Mouse (Mus musculus) MEL (cell line): ENCODE results near the gene Tmem44. TPM values are rescaled to one million over a fixed set of nuclear protein-coding genes. Genes with fewer than 3 reads are reported as not detected.
A peak's percentile ranks its signal among the peaks of the same experiment; 100 is the strongest.

Experiments used
- DNase-seq: peaks from one replicate; pipeline ENCODE4 v3.0.0; 2011; ENCODE audit warnings: low read depth, low spot score
- H3K27ac ChIP-seq: 2 replicates; pipeline ENCODE4 v1.5.1; 2012; ENCODE audit warnings: low read depth, mild to moderate bottlenecking, control low read depth, low read length, moderate library complexity; ENCODE audit not compliant: control insufficient read depth
- H3K27me3 ChIP-seq, 2 experiments: fragments of 150-350 bp in 1 of 2; sonication (generic) in 1 of 2; 2 replicates each; pipeline ENCODE4 v1.6.1; 2012; ENCODE audit warnings: low read length in 2 of 2, mild to moderate bottlenecking in 2 of 2, improper control_type of control experiment in 1 of 2, moderate library complexity in 1 of 2; ENCODE audit not compliant: insufficient read depth in 2 of 2, control insufficient read depth in 1 of 2
- H3K36me3 ChIP-seq, 2 experiments: 2 replicates each; pipeline ENCODE4 v1.6.1; 2012 to 2014; ENCODE audit warnings: low read length in 2 of 2, improper control_type of control experiment in 1 of 2, inconsistent platforms in 1 of 2, mild to moderate bottlenecking in 1 of 2; ENCODE audit not compliant: insufficient read depth in 2 of 2, control insufficient read depth in 1 of 2
- H3K4me1 ChIP-seq, 2 experiments: fragments of 150-350 bp in 1 of 2; sonication (generic) in 1 of 2; 2 replicates each; pipeline ENCODE4 v1.6.1; 2012; ENCODE audit warnings: low read length in 2 of 2, improper control_type of control experiment in 1 of 2, mild to moderate bottlenecking in 1 of 2; ENCODE audit not compliant: insufficient read depth in 2 of 2, control insufficient read depth in 1 of 2
- H3K4me3 ChIP-seq, 2 experiments: fragments of 150-350 bp in 1 of 2; sonication (generic) in 1 of 2; 2 replicates each; pipeline ENCODE4 v1.5.1; 2012; ENCODE audit warnings: low read depth in 2 of 2, low read length in 2 of 2, mild to moderate bottlenecking in 2 of 2, moderate library complexity in 2 of 2, control low read depth in 1 of 2, improper control_type of control experiment in 1 of 2; ENCODE audit not compliant: control insufficient read depth in 1 of 2, insufficient read depth in 1 of 2
- H3K79me2 ChIP-seq: 2 replicates; pipeline ENCODE4 v1.6.1; 2012; ENCODE audit warnings: mild to moderate bottlenecking, low read length, moderate library complexity; ENCODE audit not compliant: control insufficient read depth, poor library complexity, insufficient read depth
- H3K9ac ChIP-seq: 2 replicates; pipeline ENCODE4 v1.6.1; 2012; ENCODE audit warnings: low read depth, mild to moderate bottlenecking, control low read depth, low read length, moderate library complexity; ENCODE audit not compliant: control insufficient read depth, poor library complexity, severe bottlenecking
- H3K9me3 ChIP-seq: fragments of 150-350 bp; sonication (generic); replicated peaks from 2 replicates; pipeline ENCODE4 v1.6.1; 2012; ENCODE audit warnings: mild to moderate bottlenecking, low read length, improper control_type of control experiment, moderate library complexity; ENCODE audit not compliant: insufficient read depth
- BHLHE40 ChIP-seq: IDR thresholded peaks from 2 replicates; pipeline ENCODE4 v1.6.1; 2012; ENCODE audit warnings: low read depth, mild to moderate bottlenecking, inconsistent platforms, low read length, improper control_type of control experiment, borderline replicate concordance
- CHD1 ChIP-seq: IDR thresholded peaks from 2 replicates; pipeline ENCODE4 v1.6.1; 2012; ENCODE audit warnings: low read depth, mild to moderate bottlenecking, inconsistent platforms, low read length, improper control_type of control experiment
- CHD2 ChIP-seq: IDR thresholded peaks from 2 replicates; pipeline ENCODE4 v1.6.1; 2011; ENCODE audit warnings: low read length, improper control_type of control experiment
- CTCF ChIP-seq, 3 experiments: IDR thresholded peaks in 2 of 3; conservative IDR thresholded peaks in 1 of 3; 2 replicates each; pipeline ENCODE4 v1.5.1; 2011 to 2012; ENCODE audit warnings: low read length in 3 of 3, low read depth in 2 of 3, mild to moderate bottlenecking in 2 of 3, improper control_type of control experiment in 1 of 3, inconsistent platforms in 1 of 3, mixed read lengths in 1 of 3, moderate library complexity in 1 of 3; ENCODE audit not compliant: control insufficient read depth in 1 of 3, insufficient read depth in 1 of 3, poor library complexity in 1 of 3, severe bottlenecking in 1 of 3
- E2F4 ChIP-seq: IDR thresholded peaks from 2 replicates; pipeline ENCODE4 v1.6.1; 2011; ENCODE audit warnings: low read depth, low read length, improper control_type of control experiment, borderline replicate concordance
- ETS1 ChIP-seq: IDR thresholded peaks from 2 replicates; pipeline ENCODE4 v1.6.1; 2012; ENCODE audit warnings: low read depth, mild to moderate bottlenecking, inconsistent platforms, low read length, improper control_type of control experiment, moderate library complexity
- GABPA ChIP-seq: IDR thresholded peaks from 2 replicates; pipeline ENCODE4 v1.6.1; 2012; ENCODE audit warnings: low read depth, mild to moderate bottlenecking, inconsistent platforms, low read length, improper control_type of control experiment, moderate library complexity
- GATA1 ChIP-seq: IDR thresholded peaks from 2 replicates; pipeline ENCODE4 v1.6.1; 2011; ENCODE audit warnings: low read depth, low read length, improper control_type of control experiment
- HCFC1 ChIP-seq: IDR thresholded peaks from 2 replicates; pipeline ENCODE4 v1.6.1; 2012; ENCODE audit warnings: low read depth, mild to moderate bottlenecking, inconsistent platforms, low read length, improper control_type of control experiment, moderate library complexity
- JUND ChIP-seq: IDR thresholded peaks from 2 replicates; pipeline ENCODE4 v1.6.1; 2011; ENCODE audit warnings: low read depth, mild to moderate bottlenecking, improper control_type of control experiment, low read length
- KAT2A ChIP-seq: conservative IDR thresholded peaks from 2 replicates; pipeline ENCODE4 v1.6.1; 2012; ENCODE audit warnings: low read depth, low read length, improper control_type of control experiment, inconsistent platforms
- MYB ChIP-seq: IDR thresholded peaks from 2 replicates; pipeline ENCODE4 v1.6.1; 2011; ENCODE audit warnings: mild to moderate bottlenecking, low read depth, low read length, improper control_type of control experiment
- MYC ChIP-seq: IDR thresholded peaks from 2 replicates; pipeline ENCODE4 v1.6.1; 2011; ENCODE audit warnings: low read depth, mild to moderate bottlenecking, low read length, improper control_type of control experiment, moderate library complexity
- NELFE ChIP-seq: IDR thresholded peaks from 2 replicates; pipeline ENCODE4 v1.6.1; 2011; ENCODE audit warnings: low read depth, low read length, improper control_type of control experiment
- POLR2A ChIP-seq, 2 experiments: IDR thresholded peaks; 2 replicates each; pipeline ENCODE4 v1.6.1; 2011 to 2012; ENCODE audit warnings: low read length in 2 of 2, mild to moderate bottlenecking in 2 of 2, control low read depth in 1 of 2, improper control_type of control experiment in 1 of 2, low read depth in 1 of 2, moderate library complexity in 1 of 2; ENCODE audit not compliant: control insufficient read depth in 1 of 2, insufficient read depth in 1 of 2, poor library complexity in 1 of 2
- POLR2AphosphoS2 ChIP-seq: IDR thresholded peaks from 2 replicates; pipeline ENCODE4 v1.6.1; 2011; ENCODE audit warnings: low read length, improper control_type of control experiment
- RAD21 ChIP-seq: IDR thresholded peaks from 2 replicates; pipeline ENCODE4 v1.6.1; 2011; ENCODE audit warnings: mild to moderate bottlenecking, low read depth, low read length, improper control_type of control experiment
- SMC3 ChIP-seq: IDR thresholded peaks from 2 replicates; pipeline ENCODE4 v1.6.1; 2011; ENCODE audit warnings: low read depth, low read length, improper control_type of control experiment
- TBP ChIP-seq: IDR thresholded peaks from 2 replicates; pipeline ENCODE4 v1.8.0; 2011; ENCODE audit warnings: low read depth, low read length, improper control_type of control experiment
- TCF12 ChIP-seq: IDR thresholded peaks from 2 replicates; pipeline ENCODE4 v1.6.1; 2014; ENCODE audit warnings: low read depth, mild to moderate bottlenecking, inconsistent platforms, low read length, improper control_type of control experiment, moderate library complexity
- UBTF ChIP-seq: IDR thresholded peaks from 2 replicates; pipeline ENCODE4 v1.6.1; 2012; ENCODE audit warnings: low read depth, mild to moderate bottlenecking, inconsistent platforms, low read length, improper control_type of control experiment, moderate library complexity, borderline replicate concordance; ENCODE audit not compliant: insufficient read depth
- USF1 ChIP-seq: IDR thresholded peaks from 2 replicates; pipeline ENCODE4 v1.6.1; 2014; ENCODE audit warnings: low read depth, mild to moderate bottlenecking, inconsistent platforms, low read length, improper control_type of control experiment, moderate library complexity
- ZC3H11A ChIP-seq: IDR thresholded peaks from 2 replicates; pipeline ENCODE4 v1.6.1; 2012; ENCODE audit warnings: low read depth, mild to moderate bottlenecking, inconsistent platforms, low read length, improper control_type of control experiment
- ZMIZ1 ChIP-seq: IDR thresholded peaks from 2 replicates; pipeline ENCODE4 v1.6.1; 2012; ENCODE audit warnings: low read depth, mild to moderate bottlenecking, inconsistent platforms, low read length, improper control_type of control experiment, moderate library complexity
- ZNF384 ChIP-seq: IDR thresholded peaks from 2 replicates; pipeline ENCODE4 v1.6.1; 2012; ENCODE audit warnings: low read depth, mild to moderate bottlenecking, inconsistent platforms, low read length, improper control_type of control experiment
- polyA plus RNA-seq, 2 experiments: library from polyadenylated mRNA; stranded (reverse) in 1 of 2; unstranded in 1 of 2; fragments of >175 nt in 1 of 2; fragments of >200 nt in 1 of 2; gene quantifications; 2 replicates each; pipeline versions ENCODE4 v1.2.1 to v1.2.4; 2012; ENCODE audit warnings: low replicate concordance in 2 of 2, low read depth in 1 of 2; ENCODE audit not compliant: insufficient read length in 2 of 2, insufficient read depth in 1 of 2, missing spikeins in 1 of 2
- total RNA-seq: library from RNA; depleted of rRNA; stranded (reverse); fragments of 300-350 nt; gene quantifications from 2 replicates; pipeline ENCODE4 v1.2.3, GENCODE M21; 2012

Gene Tmem44
- total and polyA plus RNA-seq, 3 experiments = 0.50 to 1.4 TPM; not detected in 1

DNA sequence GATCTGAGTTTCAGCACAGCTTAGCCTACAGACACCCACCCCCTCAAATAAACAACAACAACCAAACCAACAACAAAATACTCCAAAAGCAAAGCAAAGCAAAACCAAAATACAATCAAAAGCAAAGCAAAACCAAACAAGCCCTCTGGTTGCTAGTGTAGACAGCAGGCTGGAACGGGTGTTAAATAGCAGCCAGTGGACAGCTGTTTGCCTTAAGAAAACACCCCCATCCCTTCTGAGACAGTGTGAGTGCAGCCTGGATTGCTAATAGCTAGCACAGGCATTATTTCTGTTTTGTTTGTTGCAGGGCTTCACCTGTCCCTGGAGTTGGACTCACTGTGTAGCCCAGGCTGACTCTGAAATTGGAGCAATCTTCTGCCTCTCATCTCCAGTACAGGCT is 17.7 kb downstream of the Tmem44 start:
- H3K27me3 ChIP-seq = no peaks in the 10 kb centered on the region
- H3K9ac ChIP-seq = no peak overlapping the region
- TF ChIP-seq ZMIZ1 (no peak), CHD2 (no peak), BHLHE40 (no peak), MYC (no peak), ZC3H11A (no peak), POLR2A (IDR thresholded peaks at IDR 0.05; ENCODE audit: control insufficient read depth in 1 of 2, insufficient read depth in 1 of 2, low read depth in 1 of 2, low read length in 2 of 2, poor library complexity in 1 of 2) (no peak)
- H3K4me3 ChIP-seq = no peak overlapping the region
- no peaks in the 10 kb centered on the region; a peak in 1 of 4 replicates for H3K4me1 ChIP-seq
- no peaks in the 10 kb centered on the region for H3K9me3 ChIP-seq
- H3K79me2 ChIP-seq = no peaks in the 10 kb centered on the region
- DNase-seq = no peak
- no peaks in the 10 kb centered on the region for H3K36me3 ChIP-seq
- H3K27ac ChIP-seq = no peak overlapping the region

DNA sequence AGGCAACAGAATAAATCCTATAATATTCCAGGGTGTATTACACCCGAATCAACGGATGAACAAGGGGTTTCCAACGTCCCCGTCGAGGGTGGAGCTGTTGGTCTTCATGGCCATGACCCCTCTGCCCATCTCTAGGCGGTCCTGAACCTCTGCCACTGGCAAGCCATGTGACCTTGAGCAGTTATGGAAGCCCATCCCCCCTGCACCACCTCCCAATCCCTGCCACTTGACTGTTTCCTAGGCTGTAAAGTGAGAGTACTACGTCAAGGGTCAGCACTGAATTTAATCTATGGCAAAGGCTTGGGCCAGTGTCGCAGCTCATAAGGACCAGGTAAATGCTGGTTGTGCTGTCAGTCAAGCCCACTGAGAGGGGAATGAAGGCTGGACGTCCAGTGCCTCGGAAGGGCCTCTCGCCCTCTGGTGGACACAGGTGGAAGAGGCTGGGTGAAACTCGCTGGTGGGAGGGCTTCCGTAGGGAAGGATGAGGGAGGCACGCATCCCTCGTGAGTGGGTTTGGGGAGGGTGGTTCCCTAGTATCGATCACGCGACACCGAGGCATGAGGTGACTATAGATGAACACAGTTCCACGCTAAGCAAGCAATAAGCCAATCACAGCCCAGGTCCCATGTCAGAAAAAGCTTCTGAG is 18.8 kb downstream of the Tmem44 start:
- Histone ChIP-seq H3K4me3 (no peak overlapping the region), H3K36me3 (no peaks in the 10 kb centered on the region), H3K9me3 (no peaks in the 10 kb centered on the region), H3K9ac (no peak overlapping the region), H3K4me1 (no peaks in the 10 kb centered on the region; a peak in 1 of 4 replicates), H3K27me3 (no peaks in the 10 kb centered on the region), H3K79me2 (no peaks in the 10 kb centered on the region), H3K27ac (no peak overlapping the region)
- no peak for DNase-seq
- TF ChIP-seq CHD1 (no peak), ZC3H11A (0 out of 2 replicates have a peak, but pooled peaks have one; percentile 17), SMC3 (peak; percentile 75), RAD21 (peak; percentile 37), CTCF (IDR thresholded peaks at IDR 0.05 in 2 of 3, conservative IDR thresholded peaks at IDR 0.05 in 1 of 3; ENCODE audit: control insufficient read depth in 1 of 3, insufficient read depth in 1 of 3, low read depth in 2 of 3, low read length in 3 of 3, poor library complexity in 1 of 3, severe bottlenecking in 1 of 3) (peak; percentile 74 to 81 (median 74))

DNA sequence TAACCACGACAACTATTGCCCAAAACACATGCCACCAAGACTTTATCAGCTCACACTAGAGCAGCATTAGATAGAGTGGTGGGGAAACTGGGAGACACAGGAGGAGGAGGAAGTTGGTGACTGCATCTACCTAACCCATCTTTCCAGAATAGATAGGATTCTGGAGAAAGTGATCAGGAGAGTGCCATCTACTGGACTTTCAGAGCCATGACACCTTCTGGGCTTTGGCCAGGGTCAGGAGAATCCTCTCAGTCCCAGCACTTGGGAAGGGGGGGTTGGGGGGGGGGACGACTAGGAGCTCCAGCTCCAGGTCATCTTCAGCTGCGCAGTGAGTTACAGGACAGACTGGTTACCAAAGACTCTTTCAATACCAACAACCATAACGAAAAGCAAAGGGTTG is 19.8 kb downstream of the Tmem44 start:
- Histone ChIP-seq H3K9me3 (no peaks in the 10 kb centered on the region), H3K27ac (no peak overlapping the region), H3K79me2 (no peaks in the 10 kb centered on the region), H3K27me3 (no peaks in the 10 kb centered on the region), H3K9ac (no peak overlapping the region), H3K4me1 (no peaks in the 10 kb centered on the region; a peak in 1 of 4 replicates), H3K4me3 (no peak overlapping the region), H3K36me3 (no peaks in the 10 kb centered on the region)
- peak; percentile 56 for DNase-seq
- no peak for TF ChIP-seq JUND
- no peak for TF ChIP-seq MYC
- no peak for TF ChIP-seq CHD1
- TF ChIP-seq TCF12 = no peak
- TF ChIP-seq USF1 = no peak
- TF ChIP-seq E2F4 = no peak
- no peak for TF ChIP-seq UBTF
- no peak for TF ChIP-seq KAT2A
- TF ChIP-seq ZC3H11A = peak; percentile 57; the same call in 1 of the 2 replicates
- no peak for TF ChIP-seq MYB
- TF ChIP-seq HCFC1 = no peak
- peak; percentile 62 to 79 (median 70) for TF ChIP-seq CTCF (IDR thresholded peaks at IDR 0.05 in 2 of 3, conservative IDR thresholded peaks at IDR 0.05 in 1 of 3; ENCODE audit: control insufficient read depth in 1 of 3, insufficient read depth in 1 of 3, low read depth in 2 of 3, low read length in 3 of 3, poor library complexity in 1 of 3, severe bottlenecking in 1 of 3)
- no peak for TF ChIP-seq TBP
- TF ChIP-seq NELFE = no peak
- 0 out of 2 replicates have a peak, but pooled peaks have one; percentile 16 for TF ChIP-seq ETS1
- no peak for TF ChIP-seq POLR2AphosphoS2
- TF ChIP-seq ZMIZ1 = no peak
- no peak for TF ChIP-seq GABPA
- TF ChIP-seq GATA1 = peak; percentile 55; the same call in 1 of the 2 replicates
- no peak for TF ChIP-seq ZNF384
